In the genomic region with DNA sequence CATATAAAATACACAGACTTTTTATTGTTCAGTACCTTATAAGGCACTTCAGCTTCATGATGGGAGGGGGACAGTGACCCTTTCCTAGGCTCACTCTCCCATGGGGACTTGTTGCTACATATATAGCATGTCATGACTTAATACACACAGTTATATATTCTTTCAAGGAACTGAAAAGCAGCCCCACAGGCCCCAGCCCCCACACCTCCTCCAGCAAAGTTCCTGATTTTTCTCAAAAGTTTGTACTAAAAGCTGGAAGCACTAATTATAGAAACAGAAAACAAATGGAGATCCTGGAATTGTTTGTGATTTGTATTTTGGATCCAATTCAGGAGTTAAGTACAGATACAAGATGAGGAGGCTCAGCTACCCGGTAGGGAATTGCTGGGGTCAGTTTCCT, we compare ENCODE assay signal across 7 mouse cellular contexts. TPM values are rescaled to one million over a fixed set of nuclear protein-coding genes. Genes with fewer than 3 reads are reported as not detected.
DNase-seq lines count a peak whose midpoint lies in the region; ATAC-seq and TF ChIP-seq lines count a peak whose summit lies in the region.

No protein-coding gene starts in this region.

- H3K4me1 ChIP-seq in lung, embryonic 14.5 days (ENCODE audit: insufficient read depth): peaks cover 30% of the 10 kb centered on the region
- H3K4me1 ChIP-seq in forebrain, embryonic 15.5 days: peaks cover 33% of the 10 kb centered on the region
- peaks cover 34% of the 10 kb centered on the region for H3K4me1 ChIP-seq in kidney, postnatal 0 days (replicated peaks; ENCODE audit: insufficient read depth, low read length)
- H3K4me1 ChIP-seq in olfactory bulb, adult 2 months (ENCODE audit: control insufficient read depth, insufficient read depth, low read length): peaks cover 23% of the 10 kb centered on the region

- no peaks in the 10 kb centered on the region for H3K9me3 ChIP-seq in lung, embryonic 14.5 days (ENCODE audit: low read depth, low read length)
- H3K9me3 ChIP-seq in forebrain, embryonic 15.5 days: no peaks in the 10 kb centered on the region
- H3K9me3 ChIP-seq in kidney, postnatal 0 days (replicated peaks; ENCODE audit: low read length): no peaks in the 10 kb centered on the region

- TF ChIP-seq CTCF in lung, embryonic 14.5 days (IDR thresholded peaks at IDR 0.05; ENCODE audit: low read depth): no peak
- no peak for TF ChIP-seq CTCF in kidney, postnatal 0 days (IDR thresholded peaks at IDR 0.05; ENCODE audit: low read depth)
- TF ChIP-seq CTCF in olfactory bulb, adult 2 months (IDR thresholded peaks at IDR 0.05; ENCODE audit: insufficient read depth, low read depth, low read length): no peak

- peaks cover 63% of the 10 kb centered on the region for H3K36me3 ChIP-seq in lung, embryonic 14.5 days (ENCODE audit: insufficient read depth)
- peaks cover 29% of the 10 kb centered on the region for H3K36me3 ChIP-seq in forebrain, embryonic 15.5 days
- H3K36me3 ChIP-seq in kidney, postnatal 0 days (ENCODE audit: insufficient read depth, low read length): peaks cover 37% of the 10 kb centered on the region

- no peak overlapping the region for H3K4me3 ChIP-seq in lung, embryonic 14.5 days (ENCODE audit: low read depth, low read length)
- no peak overlapping the region for H3K4me3 ChIP-seq in forebrain, embryonic 15.5 days
- no peak overlapping the region for H3K4me3 ChIP-seq in kidney, postnatal 0 days (replicated peaks; ENCODE audit: low read depth, low read length)
- no peak overlapping the region for H3K4me3 ChIP-seq in olfactory bulb, adult 2 months (ENCODE audit: insufficient read depth, low read depth, low read length)

- peak overlapping the region; percentile 83 for H3K27ac ChIP-seq in lung, embryonic 14.5 days (ENCODE audit: low read depth)
- H3K27ac ChIP-seq in forebrain, embryonic 15.5 days (replicated peaks): peak overlapping the region; percentile 46
- peak overlapping the region; percentile 84 for H3K27ac ChIP-seq in kidney, postnatal 0 days
- H3K27ac ChIP-seq in olfactory bulb, adult 2 months (ENCODE audit: insufficient read depth, low read depth, low read length): peak overlapping the region; percentile 20; the same call in 1 of the 2 replicates

- no peak for ATAC-seq in lung, embryonic 14.5 days (ENCODE audit: insufficient read depth)
- no peak for ATAC-seq in forebrain, embryonic 15.5 days (replicated peaks)
- ATAC-seq in kidney, postnatal 0 days (replicated peaks; ENCODE audit: low FRiP score, low read depth): no peak

- peak overlapping the region; percentile 29 for H3K4me2 ChIP-seq in lung, embryonic 14.5 days
- no peak overlapping the region; the same call in 1 of the 2 replicates for H3K4me2 ChIP-seq in forebrain, embryonic 15.5 days (replicated peaks)
- H3K4me2 ChIP-seq in kidney, postnatal 0 days (ENCODE audit: low read length): peak overlapping the region; percentile 16

- 12% methylated on average over 1 of the region's 1 CpGs for WGBS in lung, embryonic 14.5 days
- 32% methylated on average over 1 of the region's 1 CpGs for WGBS in forebrain, embryonic 15.5 days
- 4% methylated on average over 1 of the region's 1 CpGs for WGBS in kidney, postnatal 0 days
- WGBS in olfactory bulb, adult 2 months: 0% methylated on average over 1 of the region's 1 CpGs

- DNase-seq in lung, embryonic 14.5 days: no peak
- DNase-seq in lung, postnatal 10 days: no peak
- no peak for DNase-seq in kidney, postnatal 0 days (ENCODE audit: low spot score)
- DNase-seq in right cerebral cortex, postnatal 25 days: no peak
- DNase-seq in right cerebral cortex, postnatal 14 days: no peak

- H3K27me3 ChIP-seq in lung, embryonic 14.5 days (ENCODE audit: insufficient read depth, low read length): no peaks in the 10 kb centered on the region
- H3K27me3 ChIP-seq in forebrain, embryonic 15.5 days: no peaks in the 10 kb centered on the region
- H3K27me3 ChIP-seq in kidney, postnatal 0 days (ENCODE audit: insufficient read depth, low read length): no peaks in the 10 kb centered on the region

- no peak overlapping the region; the same call in 1 of the 2 replicates for H3K9ac ChIP-seq in lung, embryonic 14.5 days
- no peak overlapping the region for H3K9ac ChIP-seq in forebrain, embryonic 15.5 days (replicated peaks)
- 0 out of 2 replicates have a peak overlapping the region, but pooled peaks have one; percentile 18 for H3K9ac ChIP-seq in kidney, postnatal 0 days (ENCODE audit: low read depth, low read length)

- no peak for TF ChIP-seq POLR2A in olfactory bulb, adult 2 months (IDR thresholded peaks at IDR 0.05; ENCODE audit: insufficient read depth, low read depth, low read length)

RNA-seq across cellular contexts. Expression of a gene that starts 2.9 kb away (rescaled TPM):
- 11.3 and 14.7 TPM in 2 replicates for polyA plus RNA-seq in lung, embryonic 14.5 days (2014; fragmentation: Nextera tagmentation; extraction: Ambion mirVana)
- 6.7 and 7.5 TPM in 2 replicates for polyA plus RNA-seq in forebrain, embryonic 15.5 days (2015; fragmentation: Nextera tagmentation; extraction: Ambion mirVana)
- polyA plus RNA-seq in kidney, postnatal 0 days (2015; fragmentation: Nextera tagmentation; extraction: Ambion mirVana): 8.6 and 11.1 TPM in 2 replicates
- polyA plus RNA-seq in olfactory bulb, adult 2 months (2012; ENCODE audit: insufficient read depth, insufficient read length, low replicate concordance, missing spikeins): not detected in 2 replicates

RNA-seq across cellular contexts. Expression of a gene that starts 59.4 kb away (rescaled TPM):
- polyA plus RNA-seq in lung, embryonic 14.5 days (2014; fragmentation: Nextera tagmentation; extraction: Ambion mirVana): 1,980 and 2,011 TPM in 2 replicates
- polyA plus RNA-seq in forebrain, embryonic 15.5 days (2015; fragmentation: Nextera tagmentation; extraction: Ambion mirVana): 1,144 and 1,250 TPM in 2 replicates
- polyA plus RNA-seq in kidney, postnatal 0 days (2015; fragmentation: Nextera tagmentation; extraction: Ambion mirVana): 1,338 and 1,363 TPM in 2 replicates
- polyA plus RNA-seq in olfactory bulb, adult 2 months (2012; ENCODE audit: insufficient read depth, insufficient read length, low replicate concordance, missing spikeins): 195 and 698 TPM in 2 replicates

Comparison
In these comparisons a context has a peak if more than half of its experiments do, and no peak if none do; other contexts are left out.
1. H3K27ac ChIP-seq: peak in every context shown above with its lines; median percentile 84 in kidney, postnatal 0 days; 83 in lung, embryonic 14.5 days; 46 in forebrain, embryonic 15.5 days; 20 in olfactory bulb, adult 2 months.